Mouse (Mus musculus) CH12.LX (cell line): ENCODE data around the gene Olfr24. TPM values are rescaled to one million over a fixed set of nuclear protein-coding genes. Genes with fewer than 3 reads are reported as not detected.

Experiments
- DNase-seq: peaks from one replicate; pipeline ENCODE4 v3.0.0-alpha.2; 2013; ENCODE audit errors: extremely low read depth
- H3K27ac ChIP-seq: 2 replicates; pipeline ENCODE4 v1.5.1; 2012; ENCODE audit warnings: low read depth, mild to moderate bottlenecking, control low read depth, moderate library complexity; ENCODE audit not compliant: insufficient read depth
- H3K27me3 ChIP-seq: replicated peaks from 2 replicates; pipeline ENCODE3; 2012; ENCODE audit warnings: inconsistent platforms
- H3K36me3 ChIP-seq, 2 experiments: replicated peaks in 1 of 2; 2 replicates each; pipeline versions ENCODE3 to v1.6.1; 2012; ENCODE audit warnings: inconsistent platforms in 1 of 2, low read length in 1 of 2, mild to moderate bottlenecking in 1 of 2, mixed read lengths in 1 of 2, moderate library complexity in 1 of 2; ENCODE audit not compliant: control insufficient read depth in 1 of 2, insufficient read depth in 1 of 2
- H3K4me1 ChIP-seq, 2 experiments: 2 replicates each; pipeline ENCODE4 v1.6.1; 2012; ENCODE audit warnings: inconsistent platforms in 1 of 2, moderate library complexity in 1 of 2; ENCODE audit not compliant: insufficient read depth in 2 of 2, control insufficient read depth in 1 of 2
- H3K4me2 ChIP-seq: 2 replicates; pipeline ENCODE4 v1.6.1; 2012; ENCODE audit warnings: low read depth, mild to moderate bottlenecking, control low read depth; ENCODE audit not compliant: poor library complexity, insufficient read depth, severe bottlenecking
- H3K4me3 ChIP-seq, 3 experiments: fragments of 150-350 bp in 1 of 3; sonication (generic) in 1 of 3; replicated peaks in 1 of 3; 2 replicates each; pipeline versions ENCODE3 to v1.5.1; 2011 to 2012; ENCODE audit warnings: low read depth in 2 of 3, low read length in 2 of 3, mild to moderate bottlenecking in 2 of 3, moderate library complexity in 2 of 3, control low read depth in 1 of 3, improper control_type of control experiment in 1 of 3, inconsistent platforms in 1 of 3, mixed read lengths in 1 of 3; ENCODE audit not compliant: poor library complexity in 1 of 3
- H3K79me2 ChIP-seq: replicated peaks from 2 replicates; pipeline ENCODE4 v1.6.1; 2012; ENCODE audit warnings: mild to moderate bottlenecking, moderate library complexity; ENCODE audit not compliant: control insufficient read depth, poor library complexity, insufficient read depth, severe bottlenecking; ENCODE audit errors: extremely low read depth
- H3K9ac ChIP-seq: 2 replicates; pipeline ENCODE4 v1.6.1; 2012; ENCODE audit warnings: low read depth, mild to moderate bottlenecking, control low read depth, moderate library complexity; ENCODE audit not compliant: insufficient read depth
- H3K9me3 ChIP-seq: replicated peaks from 2 replicates; pipeline ENCODE3; 2012; ENCODE audit warnings: low read length, inconsistent platforms, mixed read lengths
- BHLHE40 ChIP-seq: IDR thresholded peaks from 2 replicates; pipeline ENCODE4 v1.6.1; 2011; ENCODE audit warnings: mild to moderate bottlenecking, low read depth, low read length, improper control_type of control experiment
- CHD2 ChIP-seq: IDR thresholded peaks from 2 replicates; pipeline ENCODE4 v1.6.1; 2011; ENCODE audit warnings: low read length, improper control_type of control experiment
- E2F4 ChIP-seq: IDR thresholded peaks from 2 replicates; pipeline ENCODE4 v1.6.1; 2011; ENCODE audit warnings: low read depth, low read length, improper control_type of control experiment; ENCODE audit not compliant: insufficient replicate concordance
- ELF1 ChIP-seq: IDR thresholded peaks from 2 replicates; pipeline ENCODE4 v1.6.1; 2014; ENCODE audit warnings: low read depth, mild to moderate bottlenecking, inconsistent platforms, low read length, improper control_type of control experiment
- EP300 ChIP-seq: IDR thresholded peaks from 2 replicates; pipeline ENCODE4 v1.6.1; 2011; ENCODE audit warnings: low read length, improper control_type of control experiment
- ETS1 ChIP-seq: conservative IDR thresholded peaks from 2 replicates; pipeline ENCODE4 v1.6.1; 2012; ENCODE audit warnings: low read depth, mild to moderate bottlenecking, inconsistent platforms, low read length, improper control_type of control experiment, moderate library complexity
- GABPA ChIP-seq: IDR thresholded peaks from 2 replicates; pipeline ENCODE4 v1.6.1; 2012; ENCODE audit warnings: low read depth, low read length, improper control_type of control experiment, inconsistent platforms; ENCODE audit not compliant: insufficient replicate concordance
- IRF4 ChIP-seq: IDR thresholded peaks from 2 replicates; pipeline ENCODE4 v1.6.1; 2014; ENCODE audit warnings: low read depth, mild to moderate bottlenecking, inconsistent platforms, low read length, improper control_type of control experiment
- JUN ChIP-seq: IDR thresholded peaks from 2 replicates; pipeline ENCODE4 v1.6.1; 2011; ENCODE audit warnings: low read depth, mild to moderate bottlenecking, low read length, improper control_type of control experiment, moderate library complexity; ENCODE audit not compliant: insufficient read depth
- JUND ChIP-seq: conservative IDR thresholded peaks from 2 replicates; pipeline ENCODE4 v1.6.1; 2011; ENCODE audit warnings: low read depth, low read length, improper control_type of control experiment
- KAT2A ChIP-seq: IDR thresholded peaks from 2 replicates; pipeline ENCODE4 v1.6.1; 2012; ENCODE audit warnings: low read length, improper control_type of control experiment, inconsistent platforms; ENCODE audit not compliant: insufficient replicate concordance
- MAX ChIP-seq: IDR thresholded peaks from 2 replicates; pipeline ENCODE4 v1.6.1; 2011; ENCODE audit warnings: low read length, improper control_type of control experiment
- MAZ ChIP-seq: IDR thresholded peaks from 2 replicates; pipeline ENCODE4 v1.6.1; 2012; ENCODE audit warnings: low read depth, mild to moderate bottlenecking, inconsistent platforms, low read length, improper control_type of control experiment, moderate library complexity
- MEF2A ChIP-seq: IDR thresholded peaks from 2 replicates; pipeline ENCODE4 v1.6.1; 2014; ENCODE audit warnings: low read depth, mild to moderate bottlenecking, inconsistent platforms, low read length, improper control_type of control experiment, borderline replicate concordance
- MXI1 ChIP-seq: IDR thresholded peaks from 2 replicates; pipeline ENCODE4 v1.6.1; 2011; ENCODE audit warnings: mild to moderate bottlenecking, low read depth, low read length, improper control_type of control experiment
- MYC ChIP-seq: IDR thresholded peaks from 2 replicates; pipeline ENCODE4 v1.6.1; 2011; ENCODE audit warnings: low read depth, mild to moderate bottlenecking, improper control_type of control experiment, low read length
- NELFE ChIP-seq: IDR thresholded peaks from 2 replicates; pipeline ENCODE4 v1.6.1; 2011; ENCODE audit warnings: low read depth, low read length, improper control_type of control experiment
- NRF1 ChIP-seq: IDR thresholded peaks from 2 replicates; pipeline ENCODE4 v1.6.1; 2014; ENCODE audit warnings: low read depth, mild to moderate bottlenecking, inconsistent platforms, low read length, improper control_type of control experiment, moderate library complexity
- PAX5 ChIP-seq: IDR thresholded peaks from 2 replicates; pipeline ENCODE4 v1.6.1; 2012; ENCODE audit warnings: low read length, inconsistent platforms, mixed read lengths
- POLR2A ChIP-seq: IDR thresholded peaks from 2 replicates; pipeline ENCODE4 v1.6.1; 2011; ENCODE audit warnings: low read depth, mild to moderate bottlenecking, improper control_type of control experiment, low read length
- POLR2AphosphoS2 ChIP-seq: IDR thresholded peaks from 2 replicates; pipeline ENCODE4 v1.6.1; 2011; ENCODE audit warnings: low read depth, low read length, improper control_type of control experiment
- RCOR1 ChIP-seq: conservative IDR thresholded peaks from 2 replicates; pipeline ENCODE4 v1.6.1; 2012; ENCODE audit warnings: low read depth, mild to moderate bottlenecking, inconsistent platforms, low read length, improper control_type of control experiment
- SIN3A ChIP-seq: IDR thresholded peaks from 2 replicates; pipeline ENCODE4 v1.6.1; 2012; ENCODE audit warnings: low read length, improper control_type of control experiment, inconsistent platforms
- SMC3 ChIP-seq: IDR thresholded peaks from 2 replicates; pipeline ENCODE4 v1.6.1; 2011; ENCODE audit warnings: low read depth, low read length, improper control_type of control experiment
- TBP ChIP-seq: conservative IDR thresholded peaks from 2 replicates; pipeline ENCODE4 v1.6.1; 2011; ENCODE audit warnings: low read depth, low read length, improper control_type of control experiment
- USF2 ChIP-seq: conservative IDR thresholded peaks from 2 replicates; pipeline ENCODE4 v1.6.1; 2011; ENCODE audit warnings: low read depth, low read length, improper control_type of control experiment
- ZMIZ1 ChIP-seq: IDR thresholded peaks from 2 replicates; pipeline ENCODE4 v1.6.1; 2012; ENCODE audit warnings: low read depth, mild to moderate bottlenecking, inconsistent platforms, low read length, improper control_type of control experiment
- dilution Hi-C: fragments of 300-500 bp; cut with MboI; formaldehyde crosslinking; loops from 2 replicates; pipeline ENCODE4 v1.14.3; 2020; ENCODE audit warnings: low sequenced_read_pairs; ENCODE audit not compliant: extremely low pct_unique_long_range_greater_than_20kb, extremely low pct_ligation_motif_present
- in situ Hi-C: fragments of 300-500 bp; cut with MboI; formaldehyde crosslinking; loops from 3 replicates; pipeline ENCODE4 v1.14.3; 2019; ENCODE audit warnings: low sequenced_read_pairs, low pct_ligation_motif_present, low pct_unique_long_range_greater_than_20kb, mixed read lengths
- polyA plus RNA-seq: library from polyadenylated mRNA; unstranded; fragments of >175 nt; gene quantifications from 2 replicates; pipeline ENCODE4 v1.2.1, GENCODE M21; 2012; ENCODE audit warnings: low read depth; ENCODE audit not compliant: insufficient read length
- total RNA-seq, 2 experiments: library from RNA; depleted of rRNA; stranded (reverse); fragments of 300-350 nt in 1 of 2; fragments of >200 nt in 1 of 2; gene quantifications; 2 replicates each; pipeline ENCODE4 v1.2.3; 2012 to 2014

Gene Olfr24
- not detected in 2 replicates for total RNA-seq (2012; rRNA removed)
- total RNA-seq (2014; rRNA removed) = not detected in 2 replicates
- not detected in 2 replicates for polyA plus RNA-seq

- DNase-seq = no peak
- H3K4me1 ChIP-seq = no peaks in the 10 kb centered on the region
- H3K36me3 ChIP-seq = no peaks in the 10 kb centered on the region
- dilution Hi-C loops (no loop called here), in situ Hi-C loops (no loop called here)
- H3K4me3 ChIP-seq = no peak within 1 kb of the TSS
- no peaks in the 10 kb centered on the region for H3K27me3 ChIP-seq
- no peak for TF ChIP-seq POLR2A
- TF ChIP-seq ZMIZ1 = no peak
- TF ChIP-seq TBP = no peak
- no peak for TF ChIP-seq RCOR1
- TF ChIP-seq IRF4 = no peak
- TF ChIP-seq SMC3 = no peak
- TF ChIP-seq PAX5 = no peak
- TF ChIP-seq GABPA = no peak
- no peak for TF ChIP-seq MAZ
- no peak for TF ChIP-seq MXI1
- TF ChIP-seq POLR2AphosphoS2 = no peak
- no peak for TF ChIP-seq NELFE
- TF ChIP-seq MEF2A = no peak
- TF ChIP-seq E2F4 = no peak
- no peak for TF ChIP-seq MYC
- TF ChIP-seq SIN3A = no peak
- no peak for TF ChIP-seq ETS1
- no peak for TF ChIP-seq KAT2A
- TF ChIP-seq NRF1 = no peak
- no peaks in the 10 kb centered on the region for H3K9me3 ChIP-seq
- H3K9ac ChIP-seq = no peak within 1 kb of the TSS
- H3K4me2 ChIP-seq = no peak within 1 kb of the TSS
- H3K27ac ChIP-seq = no peak within 1 kb of the TSS
- H3K79me2 ChIP-seq = no peaks in the 10 kb centered on the region
These were observed at the start of gene Olfr24 for GRCm38 (mm10) chr9:18763896-18764295. Olfr24 (minus strand) TSS chr9:18763996.

- in situ Hi-C loops = no loop called here
- Histone ChIP-seq H3K79me2 (no peaks in the 10 kb centered on the region), H3K36me3 (no peaks in the 10 kb centered on the region), H3K9ac (no peak overlapping the region), H3K9me3 (no peaks in the 10 kb centered on the region), H3K4me1 (no peaks in the 10 kb centered on the region), H3K27ac (no peak overlapping the region), H3K4me3 (no peak overlapping the region), H3K4me2 (no peak overlapping the region), H3K27me3 (no peaks in the 10 kb centered on the region)
- dilution Hi-C loops = no loop called here
- TF ChIP-seq POLR2A (no peak), EP300 (no peak), GABPA (no peak), PAX5 (no peak), RCOR1 (no peak), ETS1 (no peak), ZMIZ1 (no peak), POLR2AphosphoS2 (no peak), JUN (no peak), BHLHE40 (no peak), SIN3A (no peak), JUND (no peak), MAX (no peak), ELF1 (no peak), USF2 (no peak), CHD2 (no peak), MAZ (no peak)
- peak; percentile 5 for DNase-seq
These were observed 21.5 kb upstream of the Olfr24 start for GRCm38 (mm10) chr9:18785316-18785715.
